Mouse (Mus musculus) cerebellum, adult 9-10 months (tissue): ENCODE data around the gene Adgrf1.
A peak's percentile ranks its signal among the peaks of the same experiment; 100 is the strongest.

Source experiments
- DNase-seq: peaks from one replicate; pipeline ENCODE4 v3.0.0; 2022

Adgrf1 gene

GRCm38 (mm10) chr17:43270161-43270560 is at the start of gene Adgrf1:
Adgrf1 (plus strand) TSS chr17:43270329.
- DNase-seq: no peak

GRCm38 (mm10) chr17:43226101-43226500 is 44.0 kb upstream of the Adgrf1 start:
- DNase-seq: no peak

GRCm38 (mm10) chr17:43229621-43230513 is 40.3 kb upstream of the Adgrf1 start:
- peak; percentile 88 for DNase-seq

- DNase-seq: no peak
Observed at GRCm38 (mm10) chr17:43230821-43231220, 39.3 kb upstream of the Adgrf1 start.

GRCm38 (mm10) chr17:43232769-43233168 is 37.4 kb upstream of the Adgrf1 start:
- DNase-seq: no peak

GRCm38 (mm10) chr17:43236656-43237250 is 33.4 kb upstream of the Adgrf1 start:
- no peak for DNase-seq

GRCm38 (mm10) chr17:43239035-43239434 is 31.1 kb upstream of the Adgrf1 start:
- no peak for DNase-seq

GRCm38 (mm10) chr17:43241134-43241533 is 29.0 kb upstream of the Adgrf1 start:
- DNase-seq: no peak

GRCm38 (mm10) chr17:43242609-43243008 is 27.5 kb upstream of the Adgrf1 start:
- DNase-seq: no peak

- no peak for DNase-seq
Observed at GRCm38 (mm10) chr17:43245364-43245763, 24.8 kb upstream of the Adgrf1 start.

- no peak for DNase-seq
Observed at GRCm38 (mm10) chr17:43247245-43247644, 22.9 kb upstream of the Adgrf1 start.

- no peak for DNase-seq
Observed at GRCm38 (mm10) chr17:43249645-43250044, 20.5 kb upstream of the Adgrf1 start.

GRCm38 (mm10) chr17:43251249-43252125 is 18.6 kb upstream of the Adgrf1 start:
- DNase-seq: no peak

- no peak for DNase-seq
Observed at GRCm38 (mm10) chr17:43252846-43253245, 17.3 kb upstream of the Adgrf1 start.

- DNase-seq: no peak
Observed at GRCm38 (mm10) chr17:43254261-43254660, 15.9 kb upstream of the Adgrf1 start.

GRCm38 (mm10) chr17:43256536-43257135 is 13.5 kb upstream of the Adgrf1 start:
- no peak for DNase-seq

GRCm38 (mm10) chr17:43257699-43258098 is 12.4 kb upstream of the Adgrf1 start:
- DNase-seq: peak; percentile 80

- DNase-seq: no peak
Observed at GRCm38 (mm10) chr17:43261937-43262336, 8.2 kb upstream of the Adgrf1 start.

GRCm38 (mm10) chr17:43264739-43265138 is 5.4 kb upstream of the Adgrf1 start:
- DNase-seq: no peak

GRCm38 (mm10) chr17:43265178-43265837 is 4.8 kb upstream of the Adgrf1 start:
- DNase-seq: peak; percentile 72

- DNase-seq: no peak
Observed at GRCm38 (mm10) chr17:43265944-43266343, 4.2 kb upstream of the Adgrf1 start.

- DNase-seq: no peak
Observed at GRCm38 (mm10) chr17:43266636-43267035, 3.5 kb upstream of the Adgrf1 start.
